Mouse (Mus musculus): Measurements from ENCODE around the gene Srp54b. TPM values are rescaled to one million over a fixed set of nuclear protein-coding genes. Genes with fewer than 3 reads are reported as not detected.
"Not testable (repeated sequence)": the region's sequence is repeated elsewhere in the genome, so short reads cannot be mapped to it uniquely, and the experiment has no call there.

Srp54b gene
- 65.0 and 67.9 TPM in 2 replicates for polyA plus RNA-seq (2015; fragmentation: Nextera tagmentation; extraction: Ambion mirVana)

- H3K9me3 ChIP-seq; H3K36me3 ChIP-seq; H3K27me3 ChIP-seq; H3K9ac ChIP-seq; H3K27ac ChIP-seq (replicated peaks); H3K4me1 ChIP-seq (replicated peaks): not testable (repeated sequence)
- Histone ChIP-seq H3K4me2 (0 out of 2 replicates have a peak within 1 kb of the TSS, but pooled peaks have one; percentile 29), H3K4me3 (peak within 1 kb of the TSS; percentile 30)
- ATAC-seq (ENCODE audit: low read depth) = peak; percentile 99
- no CpG with 5 or more reads among the region's 57 CpGs for WGBS
Observed at GRCm38 (mm10) chr12:55154559-55155448, at the start of gene Srp54b. TSS of gene Srp54b (plus strand) at chr12:55155104.

GRCm38 (mm10) chr12:55112616-55113015 is 42.3 kb upstream of the Srp54b start:
- no CpG with 5 or more reads among the region's 7 CpGs for WGBS
- not testable (repeated sequence) for H3K9ac ChIP-seq; H3K9me3 ChIP-seq; ATAC-seq (ENCODE audit: low read depth); H3K4me2 ChIP-seq; H3K4me3 ChIP-seq; H3K27ac ChIP-seq (replicated peaks); H3K4me1 ChIP-seq (replicated peaks); H3K27me3 ChIP-seq; H3K36me3 ChIP-seq

GRCm38 (mm10) chr12:55124242-55124641 is 30.7 kb upstream of the Srp54b start, which contains the start of gene Fam177a:
TSS of gene Fam177a (plus strand) at chr12:55124469.
- H3K9ac ChIP-seq; H3K4me1 ChIP-seq (replicated peaks); H3K36me3 ChIP-seq; H3K27ac ChIP-seq (replicated peaks); H3K4me3 ChIP-seq; H3K9me3 ChIP-seq; H3K27me3 ChIP-seq; H3K4me2 ChIP-seq: not testable (repeated sequence)
- no CpG with 5 or more reads among the region's 40 CpGs for WGBS
- ATAC-seq (ENCODE audit: low read depth) = peak; percentile 99

- H3K4me2 ChIP-seq; H3K4me1 ChIP-seq (replicated peaks); H3K27ac ChIP-seq (replicated peaks); H3K27me3 ChIP-seq; H3K4me3 ChIP-seq; H3K36me3 ChIP-seq; H3K9ac ChIP-seq; H3K9me3 ChIP-seq: not testable (repeated sequence)
- no CpG with 5 or more reads among the region's 18 CpGs for WGBS
- peak; percentile 82 for ATAC-seq (ENCODE audit: low read depth)
Observed at GRCm38 (mm10) chr12:55124731-55125130, 30.2 kb upstream of the Srp54b start.

- not testable (repeated sequence) for H3K9ac ChIP-seq; H3K9me3 ChIP-seq; H3K4me2 ChIP-seq; H3K4me3 ChIP-seq; H3K36me3 ChIP-seq; H3K4me1 ChIP-seq (replicated peaks); H3K27ac ChIP-seq (replicated peaks); ATAC-seq (ENCODE audit: low read depth); H3K27me3 ChIP-seq
- WGBS = no CpG with 5 or more reads among the region's 6 CpGs
Observed at GRCm38 (mm10) chr12:55135540-55135939, 19.4 kb upstream of the Srp54b start.

GRCm38 (mm10) chr12:55137859-55138258 is 17.0 kb upstream of the Srp54b start:
- not testable (repeated sequence) for H3K36me3 ChIP-seq; H3K4me1 ChIP-seq (replicated peaks); H3K9me3 ChIP-seq; H3K27ac ChIP-seq (replicated peaks); ATAC-seq (ENCODE audit: low read depth); H3K27me3 ChIP-seq; H3K4me2 ChIP-seq; H3K4me3 ChIP-seq; H3K9ac ChIP-seq
- WGBS = no CpG with 5 or more reads among the region's 6 CpGs

GRCm38 (mm10) chr12:55155449-55155783 is 512 bp downstream of the Srp54b start:
- not testable (repeated sequence) for H3K27ac ChIP-seq (replicated peaks); H3K9me3 ChIP-seq; H3K27me3 ChIP-seq; H3K9ac ChIP-seq; H3K4me1 ChIP-seq (replicated peaks); ATAC-seq (ENCODE audit: low read depth); H3K36me3 ChIP-seq
- Histone ChIP-seq H3K4me3 (peak overlapping the region; percentile 30), H3K4me2 (0 out of 2 replicates have a peak overlapping the region, but pooled peaks have one; percentile 29)
- WGBS = 0% methylated on average over 12 of the region's 24 CpGs

GRCm38 (mm10) chr12:55167034-55167557 is 12.2 kb downstream of the Srp54b start:
- not testable (repeated sequence) for H3K4me1 ChIP-seq (replicated peaks); H3K9me3 ChIP-seq; H3K27me3 ChIP-seq; H3K4me2 ChIP-seq; H3K4me3 ChIP-seq; H3K36me3 ChIP-seq; ATAC-seq (ENCODE audit: low read depth); H3K9ac ChIP-seq; H3K27ac ChIP-seq (replicated peaks)
- WGBS = no CpG with 5 or more reads among the region's 7 CpGs

GRCm38 (mm10) chr12:55187686-55188085 is 32.8 kb downstream of the Srp54b start:
- H3K9me3 ChIP-seq; H3K4me1 ChIP-seq (replicated peaks); H3K4me3 ChIP-seq; H3K27me3 ChIP-seq; ATAC-seq (ENCODE audit: low read depth); H3K4me2 ChIP-seq; H3K36me3 ChIP-seq; H3K27ac ChIP-seq (replicated peaks); H3K9ac ChIP-seq: not testable (repeated sequence)
- WGBS = no CpG with 5 or more reads among the region's 8 CpGs

- not testable (repeated sequence) for H3K27me3 ChIP-seq; H3K9me3 ChIP-seq; H3K27ac ChIP-seq (replicated peaks); H3K4me3 ChIP-seq; H3K9ac ChIP-seq; ATAC-seq (ENCODE audit: low read depth); H3K4me2 ChIP-seq; H3K4me1 ChIP-seq (replicated peaks); H3K36me3 ChIP-seq
- no CpG with 5 or more reads among the region's 5 CpGs for WGBS
Observed at GRCm38 (mm10) chr12:55189127-55189526, 34.2 kb downstream of the Srp54b start.

GRCm38 (mm10) chr12:55199306-55199705 is 44.4 kb downstream of the Srp54b start, which contains the start of gene 1700047I17Rik2:
TSS of gene 1700047I17Rik2 (plus strand) at chr12:55199592.
- H3K27me3 ChIP-seq, H3K4me3 ChIP-seq, H3K36me3 ChIP-seq: not testable (repeated sequence)

GRCm38 (mm10) chr12:55199799-55200198 is 44.9 kb downstream of the Srp54b start:
- not testable (repeated sequence) for H3K4me1 ChIP-seq (replicated peaks); H3K27me3 ChIP-seq; H3K36me3 ChIP-seq; H3K4me2 ChIP-seq; H3K4me3 ChIP-seq; H3K9me3 ChIP-seq; H3K9ac ChIP-seq; H3K27ac ChIP-seq (replicated peaks)
- no CpG with 5 or more reads among the region's 18 CpGs for WGBS
- peak; percentile 68 for ATAC-seq (ENCODE audit: low read depth)

More at GRCm38 (mm10) chr12:55199306-55199705, 44.4 kb downstream of the Srp54b start, which contains the start of gene 1700047I17Rik2:
- no CpG with 5 or more reads among the region's 40 CpGs for WGBS
- not testable (repeated sequence) for H3K4me1 ChIP-seq (replicated peaks); H3K9ac ChIP-seq; H3K27ac ChIP-seq (replicated peaks); H3K9me3 ChIP-seq; H3K4me2 ChIP-seq
- ATAC-seq (ENCODE audit: low read depth) = peak; percentile 98
